Mouse (Mus musculus): Measurements from ENCODE around the gene Gtf3c5.

The Gtf3c5 gene

DNA sequence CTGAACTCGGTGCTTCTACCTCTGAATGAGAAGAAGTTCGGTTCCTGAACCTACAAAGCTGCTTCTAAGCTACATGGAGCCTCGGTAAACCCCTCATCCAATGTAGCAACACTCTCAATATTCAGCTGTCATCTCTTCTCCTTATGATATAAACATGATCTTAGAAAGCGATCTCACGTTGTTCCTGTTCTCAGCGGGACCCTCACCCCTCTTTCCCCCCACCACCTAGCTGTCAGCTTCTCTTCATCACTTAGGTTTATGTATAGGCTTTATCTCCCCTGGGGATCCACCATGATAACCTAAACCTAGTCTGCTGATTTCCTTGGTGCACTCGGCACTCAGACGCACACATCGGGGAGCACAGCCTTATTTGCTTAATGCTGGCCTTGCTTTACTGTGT lies at the start of gene Gtf3c5:
Gene Gtf3c5, minus strand, starts transcription at position 101 of the 400 bp plus-strand sequence.
- no peak for DNase-seq (ENCODE audit: low read depth, low spot score)

DNA sequence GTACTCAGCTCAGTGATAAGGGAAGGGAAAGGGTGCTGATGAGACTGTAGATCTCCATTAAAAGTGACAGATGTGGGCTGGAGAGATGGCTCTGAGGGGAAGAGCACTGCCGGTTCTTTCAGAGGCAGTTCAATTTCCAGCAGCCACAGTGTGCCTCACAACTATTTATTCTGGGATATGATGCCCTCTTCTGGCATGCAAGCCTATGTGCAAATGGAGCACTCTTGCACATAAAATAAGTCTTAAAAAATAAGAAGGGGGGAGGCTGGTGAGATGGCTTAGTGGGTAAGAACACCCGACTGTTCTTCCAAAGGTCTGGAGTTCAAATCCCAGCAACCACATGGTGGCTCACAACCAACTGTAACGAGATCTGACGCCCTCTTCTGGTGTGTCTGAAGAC lies 49.6 kb upstream of the Gtf3c5 start:
- no peak for DNase-seq (ENCODE audit: low read depth, low spot score)

DNA sequence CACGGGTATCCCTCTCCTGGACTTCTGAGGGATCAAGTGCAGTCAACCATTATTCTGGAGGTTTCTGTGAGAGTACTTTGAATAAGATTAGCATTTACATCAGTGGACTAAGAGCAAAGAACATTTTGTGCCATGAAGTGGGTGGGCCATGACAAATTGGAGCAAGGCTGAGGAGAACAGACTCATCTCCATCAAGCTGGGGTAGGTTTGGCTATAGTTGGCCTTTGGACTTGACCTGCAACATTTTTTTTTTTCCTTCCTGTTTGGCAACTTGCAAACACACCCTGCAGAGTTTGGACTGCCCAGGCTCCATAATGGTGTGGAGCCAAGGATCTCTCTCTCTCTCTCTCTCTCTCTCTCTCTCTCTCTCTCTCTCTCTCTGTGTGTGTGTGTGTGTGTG lies 49.1 kb upstream of the Gtf3c5 start:
- DNase-seq (ENCODE audit: low read depth, low spot score): no peak

DNA sequence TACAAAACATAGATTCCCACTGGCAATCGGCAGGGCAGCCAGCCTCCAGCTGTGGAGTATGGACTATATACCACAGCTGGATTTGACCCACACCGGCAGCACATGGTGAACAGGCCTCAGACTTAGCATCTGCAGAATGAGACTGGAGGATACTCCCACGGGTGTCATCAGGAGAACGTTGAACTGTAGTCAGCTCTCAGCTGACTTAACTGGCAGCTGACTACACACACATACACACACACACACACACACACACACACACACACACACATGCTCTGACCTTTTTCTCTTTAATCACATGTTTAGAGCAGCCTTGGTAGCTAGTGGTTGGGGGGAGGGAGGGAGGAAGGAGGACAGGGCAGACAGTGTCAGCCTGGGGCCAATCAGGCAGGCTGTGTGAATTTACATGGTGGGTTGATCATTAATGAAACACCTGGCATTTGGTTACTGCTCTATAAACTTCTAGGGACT lies 46.4 kb upstream of the Gtf3c5 start:
- DNase-seq (ENCODE audit: low read depth, low spot score): no peak

DNA sequence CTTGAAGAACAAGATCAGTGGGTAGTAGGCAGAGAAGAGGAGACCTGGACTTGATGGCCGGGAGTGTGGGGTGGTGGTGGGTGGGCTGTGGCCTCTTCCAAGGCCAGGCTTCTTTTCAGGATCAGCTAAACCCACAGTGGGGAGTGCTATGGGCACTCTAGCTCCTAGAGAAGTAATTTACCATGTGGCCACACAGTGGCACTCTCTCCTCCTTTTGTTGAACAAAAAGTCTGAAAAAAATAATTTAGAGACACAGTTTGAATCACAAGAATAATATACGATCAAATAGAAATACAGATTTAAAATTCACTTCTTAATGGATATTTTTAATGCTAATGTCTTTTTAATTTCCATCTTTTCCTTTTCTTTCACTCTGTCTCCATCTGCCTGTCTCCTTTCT lies 44.5 kb upstream of the Gtf3c5 start:
- no peak for DNase-seq (ENCODE audit: low read depth, low spot score)

DNA sequence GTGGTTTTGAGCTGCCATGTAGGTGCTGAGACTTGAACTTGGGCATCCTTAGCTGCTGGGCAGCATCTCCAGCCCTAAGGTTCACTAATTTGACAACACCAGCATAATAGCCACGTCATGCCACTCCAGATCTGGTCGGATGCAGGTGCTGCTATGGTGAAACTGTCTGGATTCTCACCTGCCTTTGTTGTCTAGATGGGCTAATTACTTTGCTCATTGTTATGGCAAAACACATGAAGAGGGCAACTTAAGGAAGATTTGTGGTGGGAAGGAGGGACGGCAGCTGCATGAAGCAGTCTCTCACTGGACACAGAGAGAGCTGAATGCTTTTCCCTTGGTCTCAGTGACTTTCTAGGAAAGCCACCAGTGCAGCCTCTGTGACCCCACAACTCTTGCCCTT lies 42.5 kb upstream of the Gtf3c5 start:
- peak; percentile 69 for DNase-seq (ENCODE audit: low read depth, low spot score)

DNA sequence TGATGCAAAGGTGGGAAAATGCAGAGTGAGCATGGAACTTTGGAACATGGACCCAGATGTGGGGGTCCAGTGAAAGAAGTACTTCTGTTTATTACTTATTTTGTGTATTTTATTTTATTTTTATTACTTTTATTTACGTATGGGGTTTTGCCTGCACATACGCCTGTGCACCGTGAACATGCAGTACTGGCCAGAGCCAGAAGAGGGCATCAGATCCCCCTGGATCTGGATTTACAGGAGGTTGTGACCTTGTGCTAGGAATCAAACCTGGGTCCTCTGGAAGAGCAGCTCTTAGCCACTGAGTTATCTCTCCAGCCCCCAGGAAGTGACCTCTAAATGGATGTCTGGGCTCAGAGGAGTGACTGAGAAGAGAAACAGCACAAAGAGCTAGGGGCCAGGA lies 41.3 kb upstream of the Gtf3c5 start:
- peak; percentile 77 for DNase-seq (ENCODE audit: low read depth, low spot score)

DNA sequence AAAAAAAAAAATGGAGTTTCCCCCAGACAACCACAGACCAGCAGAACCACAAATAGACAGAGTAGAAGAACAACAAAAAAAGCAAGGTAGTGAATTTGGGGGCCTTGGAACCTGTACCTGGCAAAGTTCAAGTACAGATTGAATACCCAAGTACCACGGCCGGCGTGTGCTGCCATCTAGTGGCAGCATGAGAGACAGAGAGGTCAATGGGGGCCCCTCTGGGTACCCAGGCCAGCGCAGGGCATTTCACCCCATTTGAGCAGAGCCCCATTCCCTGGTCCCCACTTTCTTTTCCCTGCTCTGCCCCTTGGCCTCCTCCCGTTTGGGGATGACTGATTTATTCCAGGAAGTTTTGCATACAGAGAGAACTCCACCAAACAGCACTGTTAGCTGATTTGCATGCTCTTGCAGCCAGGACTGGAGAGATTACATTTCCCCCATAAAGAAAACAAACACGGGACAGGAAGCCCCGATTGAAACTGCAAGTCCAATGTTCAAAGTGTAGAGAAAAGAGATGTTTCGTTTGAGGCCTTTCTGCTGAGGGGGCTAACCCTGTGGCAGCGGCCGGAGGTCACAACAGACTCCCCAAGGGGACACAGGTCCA lies 39.1 kb upstream of the Gtf3c5 start:
- DNase-seq (ENCODE audit: low read depth, low spot score): peak; percentile 56

DNA sequence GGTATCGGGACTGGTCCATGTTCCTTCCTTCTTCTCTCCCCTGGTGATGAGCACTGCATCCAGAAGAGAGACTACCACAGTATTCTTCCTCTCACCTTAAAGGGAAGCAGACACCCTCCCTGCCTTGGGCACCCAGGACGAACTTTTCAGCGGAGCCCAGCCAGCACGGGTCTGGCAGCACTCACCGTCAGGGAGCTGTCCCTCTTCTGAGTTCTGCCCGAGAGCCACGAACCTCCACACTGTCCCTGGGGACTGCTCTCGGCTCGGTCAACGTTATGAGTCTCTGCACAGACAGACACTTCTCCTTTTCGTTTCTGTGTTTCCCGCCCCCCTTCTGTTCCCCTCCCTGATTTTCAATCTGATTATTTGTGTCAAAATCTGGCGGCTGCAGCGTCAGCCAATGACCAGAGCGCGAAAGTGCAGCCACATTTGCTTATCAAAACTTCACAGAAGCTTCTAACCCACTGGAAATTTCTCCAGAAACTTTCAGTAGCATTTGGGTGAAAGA lies 38.2 kb upstream of the Gtf3c5 start, which contains the start of gene Gfi1b:
Gene Gfi1b, minus strand, starts transcription at position 319 of the 508 bp plus-strand sequence.
- no peak for DNase-seq (ENCODE audit: low read depth, low spot score)

DNA sequence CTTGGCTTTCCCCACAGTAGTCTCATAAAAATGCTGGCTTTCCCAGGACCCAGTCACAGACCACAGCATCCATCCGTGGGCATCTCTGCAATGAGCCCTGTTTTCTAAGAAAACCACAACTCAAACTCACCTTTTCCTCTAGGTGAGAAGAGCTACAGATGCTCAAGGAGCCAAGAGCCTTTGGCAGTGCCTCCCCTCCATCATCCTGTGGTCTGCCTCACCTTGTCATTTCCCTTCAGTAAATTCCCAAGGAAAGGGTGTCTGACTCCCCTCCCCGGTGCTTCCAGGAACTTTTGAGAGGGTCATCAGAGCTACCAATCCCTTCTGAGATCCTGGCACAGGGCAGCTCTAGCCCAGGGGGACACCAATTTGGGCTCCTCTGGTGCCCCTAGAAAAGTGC lies 37.6 kb upstream of the Gtf3c5 start:
- no peak for DNase-seq (ENCODE audit: low read depth, low spot score)

DNA sequence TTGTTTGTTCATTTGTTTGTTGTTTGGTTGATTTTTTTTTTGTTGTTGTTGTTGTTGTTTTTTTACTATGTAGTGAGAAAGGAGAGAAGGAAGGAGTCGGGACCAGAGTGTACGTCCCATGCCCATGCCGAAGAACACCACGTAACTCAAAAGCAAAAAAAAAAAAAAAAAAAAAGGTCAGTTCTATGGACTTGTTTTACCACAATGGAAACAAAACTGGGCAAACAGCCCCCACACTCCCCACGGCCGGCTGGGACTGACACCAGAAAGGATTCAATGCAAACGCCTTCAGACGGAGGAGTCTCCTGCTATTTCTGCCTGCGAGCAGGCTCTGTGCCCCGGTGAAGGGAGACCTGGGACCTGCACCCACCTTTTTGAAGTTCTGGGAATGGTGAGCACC lies 37.0 kb upstream of the Gtf3c5 start:
- DNase-seq (ENCODE audit: low read depth, low spot score): no peak

DNA sequence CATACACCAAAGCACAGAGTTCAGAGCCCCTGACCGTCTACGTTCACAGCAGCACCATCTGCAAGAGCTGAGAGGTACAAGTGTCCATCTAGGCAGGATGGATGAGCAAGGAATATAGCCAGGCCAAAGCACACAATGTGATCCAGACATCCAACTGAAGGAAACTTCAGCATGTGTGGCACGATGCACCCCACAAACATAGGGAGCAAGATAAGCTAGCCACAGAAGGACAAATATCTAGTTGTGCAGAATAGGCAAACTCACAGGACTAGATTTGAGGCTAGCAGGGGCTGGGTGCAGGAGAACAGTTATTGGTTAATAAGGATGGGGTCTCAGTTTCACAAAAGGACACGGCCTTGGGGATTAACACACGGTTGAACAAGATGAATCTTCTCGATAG lies 35.8 kb upstream of the Gtf3c5 start:
- no peak for DNase-seq (ENCODE audit: low read depth, low spot score)

DNA sequence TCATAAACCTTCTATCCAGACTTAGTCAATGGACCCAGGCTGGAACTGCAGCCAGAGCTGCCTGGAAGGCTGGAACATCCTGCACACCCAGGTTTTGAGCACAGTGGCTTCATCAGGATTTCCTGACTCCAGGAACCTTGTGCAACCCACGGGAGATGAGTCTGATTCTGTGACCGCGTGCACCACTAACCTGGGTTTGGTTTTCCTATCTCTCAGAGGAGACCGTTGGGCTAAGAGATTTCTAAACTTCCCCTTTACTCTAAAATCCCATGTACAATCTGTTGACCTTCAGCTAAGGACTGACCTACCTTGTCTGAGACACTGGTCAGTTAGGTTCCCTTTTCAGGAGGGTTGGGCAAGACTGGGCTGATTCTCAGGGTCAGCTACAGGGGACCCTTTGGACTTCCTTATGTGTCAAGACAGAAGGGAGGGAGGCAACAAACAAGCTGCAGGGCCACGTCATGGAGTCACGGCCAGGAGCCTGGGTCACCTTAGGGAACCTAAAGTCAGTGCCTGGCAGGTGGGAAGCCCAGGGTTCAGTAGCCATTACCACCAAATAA lies 35.3 kb upstream of the Gtf3c5 start:
- no peak for DNase-seq (ENCODE audit: low read depth, low spot score)

DNA sequence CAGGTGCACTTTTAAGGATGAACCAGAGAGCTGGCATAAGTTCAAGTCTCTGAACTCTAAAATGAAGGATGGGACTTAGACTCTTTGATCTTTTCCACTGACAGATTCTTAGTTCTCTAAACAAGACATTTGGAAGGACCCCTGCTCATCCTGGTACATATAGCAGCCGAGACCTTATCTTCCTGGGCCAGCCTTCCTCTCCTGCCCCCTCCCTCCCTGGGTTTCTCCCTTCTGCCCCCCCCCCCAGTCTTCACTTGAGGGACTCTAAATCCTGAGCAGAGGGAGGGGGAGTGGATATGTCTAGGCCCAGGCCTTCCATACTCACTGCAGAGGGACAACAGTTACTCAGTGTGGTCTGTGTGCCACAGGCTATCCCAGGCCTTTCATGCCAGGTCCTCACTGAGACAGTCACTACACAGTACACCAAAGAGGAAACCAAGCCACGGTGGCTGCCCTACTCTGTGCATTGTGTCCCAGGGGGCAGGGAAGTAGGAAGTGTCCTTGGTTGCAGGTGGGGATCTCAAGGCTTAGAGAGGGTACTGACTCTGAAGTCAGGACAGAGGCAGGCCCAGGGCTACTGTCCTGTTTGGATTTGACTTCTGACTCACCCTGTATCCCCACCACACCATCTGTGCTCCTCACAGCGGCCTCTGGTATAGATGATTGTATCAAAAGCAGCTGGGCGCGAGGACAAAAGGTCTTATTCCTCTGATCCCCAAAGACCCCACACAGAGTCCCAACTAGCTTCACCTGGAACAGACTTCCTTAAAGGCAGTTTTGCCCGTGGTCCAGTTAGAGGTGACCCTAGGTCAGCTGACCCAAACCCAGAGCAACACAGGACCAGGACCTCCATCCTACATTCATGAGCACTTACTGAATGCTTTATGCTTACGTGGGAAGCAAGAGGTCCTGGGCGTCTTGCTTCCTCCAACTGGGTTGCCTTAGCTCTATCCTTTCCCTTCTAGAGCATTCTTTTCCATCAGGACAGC lies 34.2 kb upstream of the Gtf3c5 start:
- DNase-seq (ENCODE audit: low read depth, low spot score): no peak

DNA sequence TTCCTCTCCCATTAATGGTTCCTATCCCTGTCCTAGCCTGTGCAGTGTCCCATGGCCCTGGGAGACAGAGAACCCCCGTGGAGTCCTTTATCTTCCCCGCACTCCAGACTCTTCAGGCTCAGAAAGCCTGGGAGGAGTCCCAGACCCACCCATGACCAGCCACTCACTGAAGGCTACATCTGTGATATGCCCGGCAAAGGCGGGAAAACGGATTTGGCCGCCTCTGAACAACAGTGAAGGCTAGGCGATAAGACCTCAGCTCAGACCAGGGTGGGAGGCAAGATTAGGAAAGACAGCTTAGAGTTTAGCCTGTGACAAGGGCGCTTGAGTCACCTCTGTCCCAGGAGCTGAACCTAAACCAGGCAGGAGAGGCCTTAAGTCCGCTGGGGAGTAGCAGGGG lies 33.3 kb upstream of the Gtf3c5 start:
- DNase-seq (ENCODE audit: low read depth, low spot score): peak; percentile 32

DNA sequence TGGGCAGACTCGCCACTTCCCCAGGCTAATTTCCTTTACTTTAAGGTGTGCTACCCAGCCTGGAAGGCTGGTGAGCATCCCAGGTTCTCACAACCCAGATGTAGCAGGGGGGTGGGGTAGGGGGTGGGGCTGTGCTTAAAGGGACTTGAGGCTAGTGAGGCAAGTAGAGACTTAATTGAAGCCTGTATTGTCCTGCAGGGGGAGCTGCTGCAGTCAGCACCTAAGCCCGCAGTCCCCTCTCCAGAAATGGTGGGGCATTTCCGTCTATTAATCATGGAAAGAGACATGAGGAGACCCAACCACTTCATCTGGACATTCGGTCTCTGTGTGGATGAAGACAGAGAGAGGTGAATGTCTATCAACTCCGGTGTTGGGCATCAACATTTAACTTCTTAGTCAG lies 32.8 kb upstream of the Gtf3c5 start:
- peak; percentile 88 for DNase-seq (ENCODE audit: low read depth, low spot score)

DNA sequence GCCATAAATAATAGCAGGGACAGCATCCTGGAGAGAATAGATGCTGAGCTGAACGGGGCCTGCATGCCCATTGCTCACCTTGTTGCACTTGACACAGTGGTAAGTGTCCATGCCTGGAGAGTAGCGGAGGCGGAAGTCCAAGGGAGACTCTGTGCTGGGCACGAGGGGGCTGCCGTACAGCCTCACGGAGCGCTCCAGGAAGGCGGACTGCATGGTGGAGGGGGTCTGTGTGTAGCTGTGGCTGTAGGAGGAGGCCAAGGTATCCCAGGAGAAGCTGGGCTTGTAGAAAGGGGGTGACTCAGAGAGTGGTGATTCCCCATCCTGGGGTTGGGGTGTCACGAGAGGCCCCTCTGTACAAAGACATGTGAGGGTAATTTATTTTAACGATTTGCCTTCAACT lies 30.0 kb upstream of the Gtf3c5 start:
- DNase-seq (ENCODE audit: low read depth, low spot score): no peak

DNA sequence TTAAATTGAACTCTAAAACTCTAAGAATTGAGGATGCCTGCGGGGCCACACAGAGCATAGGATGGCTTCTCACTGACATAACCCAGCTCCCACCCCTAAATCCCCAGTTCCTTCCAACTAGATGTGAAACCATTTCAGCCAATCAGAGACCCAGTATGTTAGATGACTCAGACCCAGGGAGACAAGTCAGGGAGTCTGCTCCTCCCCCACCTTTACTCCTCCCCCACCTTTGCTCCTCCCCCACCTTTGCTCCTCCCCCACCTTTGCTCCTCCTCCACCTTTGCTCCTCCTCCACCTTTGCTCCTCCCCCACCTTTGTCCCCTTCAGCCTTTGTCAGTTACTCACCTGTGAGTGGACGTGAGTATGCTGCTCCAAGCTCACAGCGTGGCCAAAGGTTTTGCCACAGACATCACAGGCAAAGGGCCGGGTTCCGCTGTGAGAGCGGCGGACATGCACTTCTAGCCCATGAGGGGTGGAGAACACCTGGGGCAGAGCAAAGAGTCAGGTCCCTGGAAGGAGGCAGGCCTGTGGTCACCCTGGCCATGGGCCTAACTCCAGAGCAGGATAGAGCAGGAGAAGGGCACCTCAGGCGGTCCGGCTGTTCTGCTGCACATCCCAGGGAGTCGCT lies 29.0 kb upstream of the Gtf3c5 start:
- peak; percentile 81 for DNase-seq (ENCODE audit: low read depth, low spot score)

DNA sequence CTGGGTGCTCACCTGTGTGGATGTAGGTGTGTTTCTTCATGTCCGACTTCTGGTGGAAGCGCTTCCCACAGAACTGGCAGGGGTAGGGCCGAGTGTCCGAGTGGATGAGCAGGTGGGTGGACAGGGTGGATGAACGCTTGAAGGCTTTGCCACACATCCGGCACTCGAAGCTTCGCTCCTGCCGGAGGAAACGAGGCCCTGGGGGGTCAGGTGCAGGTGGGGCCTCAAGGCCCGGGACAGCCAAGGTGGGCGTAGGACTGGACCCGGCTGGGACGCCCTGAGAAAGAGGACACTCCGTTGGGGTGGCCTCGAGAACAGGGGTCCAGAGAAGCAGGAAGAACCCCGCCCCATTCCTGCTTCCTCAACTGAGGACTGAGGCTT lies 27.8 kb upstream of the Gtf3c5 start:
- no peak for DNase-seq (ENCODE audit: low read depth, low spot score)

DNA sequence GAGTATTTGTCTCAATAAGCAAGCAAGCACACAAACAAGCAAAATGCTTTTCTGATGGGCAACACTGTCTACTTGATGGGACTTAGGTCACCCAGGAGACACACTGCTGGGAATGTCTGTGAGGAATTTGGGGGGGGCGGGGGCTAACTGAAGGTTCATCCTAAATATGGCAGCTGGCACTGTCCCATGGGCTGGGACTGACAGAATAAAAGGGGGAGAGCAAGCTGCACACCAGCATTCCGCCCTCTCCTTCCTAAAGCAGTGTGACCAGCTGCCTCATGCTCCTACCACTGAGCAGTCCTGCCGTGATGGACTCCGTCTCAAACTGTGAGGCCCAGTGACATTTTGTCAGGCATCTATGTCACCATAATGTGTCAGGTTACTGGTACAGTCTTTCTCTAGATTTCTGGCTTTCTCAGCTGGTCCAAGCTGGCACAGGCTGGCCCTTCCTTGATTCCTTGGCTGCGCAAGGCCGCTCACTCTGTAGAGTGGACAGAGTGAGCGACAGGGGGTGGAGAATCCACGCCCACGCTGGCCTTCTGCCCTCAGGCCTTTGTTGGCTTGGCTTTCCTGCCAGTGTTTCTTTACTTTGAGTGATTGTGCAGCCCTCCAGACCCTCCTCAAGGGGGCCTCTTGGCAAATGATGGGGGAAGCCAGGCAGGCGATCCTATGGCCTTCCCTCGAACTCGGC lies 27.3 kb upstream of the Gtf3c5 start:
- no peak for DNase-seq (ENCODE audit: low read depth, low spot score)

DNA sequence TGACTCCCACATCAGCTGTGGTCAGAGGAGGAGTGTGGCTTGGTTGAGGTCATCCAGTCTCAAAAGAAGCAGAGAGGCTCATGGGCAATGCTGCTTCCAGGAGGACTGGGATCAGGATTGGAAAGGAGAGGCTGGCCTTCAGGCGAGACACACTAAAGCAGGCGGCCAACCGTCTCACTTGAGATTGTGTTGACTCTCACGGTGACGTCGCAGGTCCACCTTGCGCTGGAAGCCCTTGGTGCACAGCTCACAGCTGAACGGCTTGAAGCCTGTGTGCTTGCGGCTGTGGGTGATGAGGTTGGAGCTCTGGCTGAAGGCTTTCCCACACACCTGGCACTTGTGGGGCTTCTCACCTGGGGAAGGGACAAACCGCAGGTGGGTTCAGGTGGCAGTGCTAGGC lies 26.3 kb upstream of the Gtf3c5 start:
- no peak for DNase-seq (ENCODE audit: low read depth, low spot score)

All from ZHBTc4 (cell line).